Mouse (Mus musculus): Measurements from ENCODE around the gene Fnbp1.

DNA sequence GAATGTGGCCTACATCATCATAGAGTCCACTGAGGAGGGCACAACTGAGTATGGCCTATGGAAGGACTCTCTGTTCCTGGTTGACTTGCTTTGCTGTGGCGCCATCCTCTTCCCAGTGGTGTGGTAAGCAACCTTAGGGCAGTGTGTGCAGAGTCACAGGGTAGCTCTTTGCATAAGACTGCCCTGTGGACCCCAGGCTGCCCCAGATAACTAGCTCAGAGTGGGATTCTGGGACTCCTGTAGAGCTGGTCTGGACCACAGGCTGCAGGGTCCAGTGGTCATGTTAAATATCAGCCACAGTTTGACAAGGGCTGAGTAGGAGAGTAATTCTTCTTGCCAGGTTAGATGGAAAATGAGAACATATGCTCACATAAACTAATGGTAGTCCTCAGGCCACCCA is 46.9 kb upstream of the Fnbp1 start:
- no peak for TF ChIP-seq CTCF (IDR thresholded peaks at IDR 0.05; ENCODE audit: borderline replicate concordance, control insufficient read depth, extremely low read depth, insufficient read depth, low read length, poor library complexity)
- no peak for TF ChIP-seq POLR2A (IDR thresholded peaks at IDR 0.05; ENCODE audit: control insufficient read depth, extremely low read depth, insufficient read depth, low read length, poor library complexity)
